ENCODE assay signal across 7 mouse cellular contexts in genomic region chr5:144254811-144255631, GRCm38 (mm10). TPM values are rescaled to one million over a fixed set of nuclear protein-coding genes. Genes with fewer than 3 reads are reported as not detected.
A peak's percentile ranks its signal among the peaks of the same experiment; 100 is the strongest.
DNase-seq lines count a peak whose midpoint lies in the region; ATAC-seq lines count a peak whose summit lies in the region.

No protein-coding gene starts in this region.

- under 1% methylated on average over 38 of the region's 84 CpGs for WGBS in intestine, embryonic 15.5 days

- peaks cover 37% of the 10 kb centered on the region for H3K4me1 ChIP-seq in intestine, embryonic 15.5 days (replicated peaks)

- H3K4me2 ChIP-seq in intestine, embryonic 15.5 days (replicated peaks): peak overlapping the region; percentile 73

- H3K27me3 ChIP-seq in intestine, embryonic 15.5 days (replicated peaks): no peaks in the 10 kb centered on the region

- H3K36me3 ChIP-seq in intestine, embryonic 15.5 days: no peaks in the 10 kb centered on the region

- peak overlapping the region; percentile 98 for H3K4me3 ChIP-seq in intestine, embryonic 15.5 days (replicated peaks)

- peak; percentile 85 for DNase-seq in adrenal gland, adult 8-10 months
- DNase-seq in embryo, embryonic 11 days: peak; percentile 95
- DNase-seq in gastrocnemius, postnatal 25 days: peak; percentile 92
- DNase-seq in left cerebral cortex, postnatal 25 days (ENCODE audit: low spot score in 2 of 2): peak; percentile 82 to 85
- peak; percentile 83 for DNase-seq in mesoderm, embryonic 11.5 days (ENCODE audit: low read depth, low spot score)
- peak; percentile 85 for DNase-seq in right cerebral cortex, postnatal 25 days

- H3K9me3 ChIP-seq in intestine, embryonic 15.5 days: no peaks in the 10 kb centered on the region

- ATAC-seq in intestine, embryonic 15.5 days: peak; percentile 88

- intact Hi-C loops in left cerebral cortex, postnatal 25 days (cut with DNase I): no loop called here

- peak overlapping the region; percentile 93 for H3K9ac ChIP-seq in intestine, embryonic 15.5 days

- peak overlapping the region; percentile 93 for H3K27ac ChIP-seq in intestine, embryonic 15.5 days

RNA-seq across cellular contexts. Expression of gene Bri3, which starts 10.8 kb away (rescaled TPM):
- 100 to 1,000 TPM; 101 to 135 (median 118) TPM for total RNA-seq in adrenal gland, adult 8-10 months (2022)
- total RNA-seq in gastrocnemius, postnatal 25 days (2021): 10 to 100 TPM; 36.0 to 43.5 TPM
- 130 and 133 TPM in 2 replicates for polyA plus RNA-seq in intestine, embryonic 15.5 days (2015; fragmentation: Nextera tagmentation; extraction: Ambion mirVana)
- total RNA-seq in left cerebral cortex, postnatal 25 days (2021): 10 to 100 TPM; 64.0 to 65.8 TPM

RNA-seq across cellular contexts. Expression of gene Tecpr1, which starts 31.6 kb away (rescaled TPM):
- total RNA-seq in adrenal gland, adult 8-10 months (2022): 100 to 1,000 TPM; 113 to 201 (median 148) TPM
- total RNA-seq in gastrocnemius, postnatal 25 days (2021): 10 to 100 TPM; 14.4 to 15.3 TPM
- 17.3 and 19.9 TPM in 2 replicates for polyA plus RNA-seq in intestine, embryonic 15.5 days (2015; fragmentation: Nextera tagmentation; extraction: Ambion mirVana)
- total RNA-seq in left cerebral cortex, postnatal 25 days (2021): 10 to 100 TPM; 86.6 to 87.7 TPM

Comparison
In these comparisons a context has a peak if more than half of its experiments do, and no peak if none do; other contexts are left out.
1. Peak in every context shown above with its lines: DNase-seq, ATAC-seq, H3K4me3 ChIP-seq and H3K27ac ChIP-seq.
2. RNA of gene Tecpr1, which starts 31.6 kb away (total RNA-seq): 113 to 201 TPM in adrenal gland, adult 8-10 months and 86.6 to 87.7 TPM in left cerebral cortex, postnatal 25 days; 14.4 to 15.3 TPM in gastrocnemius, postnatal 25 days; every median in the first group is over 4 times any median in the second.